30 mouse cellular contexts compared by ENCODE assay signal in the genomic region with DNA sequence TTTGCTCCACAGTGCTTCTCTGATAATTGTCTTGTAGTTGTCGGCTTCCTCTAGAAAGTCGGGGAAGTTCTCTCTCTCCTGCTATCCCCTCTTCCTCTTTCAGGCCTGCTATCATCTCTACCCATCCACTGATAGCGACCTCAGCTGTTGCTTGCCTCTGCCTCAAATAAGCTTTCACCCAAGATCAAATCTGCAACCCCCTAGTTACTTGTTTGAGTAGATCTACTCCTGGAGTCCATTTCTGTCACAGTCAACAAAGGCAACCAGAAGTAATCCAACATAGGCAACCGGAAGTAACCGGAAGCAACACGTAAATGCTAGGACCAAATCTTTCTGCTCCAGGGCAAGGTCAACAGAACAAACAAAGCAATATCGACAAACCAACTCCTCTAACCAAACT. TPM values are rescaled to one million over a fixed set of nuclear protein-coding genes. Genes with fewer than 3 reads are reported as not detected.
DNase-seq lines count a peak whose midpoint lies in the region; ATAC-seq and TF ChIP-seq lines count a peak whose summit lies in the region.
"Had no signal": no experiment of that assay in that cellular context is flagged by ENCODE, and none has a peak within 500 bp of the region (broad histone marks: within the 10 kb centered on the region; RNA-seq: fewer than 3 reads in every experiment).

No protein-coding gene starts in this region.

- peak overlapping the region; percentile 90 for H3K4me2 ChIP-seq in CH12.LX (ENCODE audit: insufficient read depth, low read depth, poor library complexity, severe bottlenecking)
- H3K4me2 ChIP-seq: embryonic facial prominence, embryonic 12.5 days; embryonic facial prominence, embryonic 15.5 days; forebrain, embryonic 12.5 days; forebrain, embryonic 15.5 days; hindbrain, embryonic 13.5 days; intestine, embryonic 15.5 days had no signal

- H3K4me3 ChIP-seq in CH12.LX (replicated peaks in 1 of 3; ENCODE audit: low read depth in 2 of 3, low read length in 2 of 3, poor library complexity in 1 of 3) = peak overlapping the region in 1 of 3 experiments; percentile 2
- H3K4me3 ChIP-seq: embryonic facial prominence, embryonic 12.5 days; embryonic facial prominence, embryonic 15.5 days; erythroblast, embryonic 14.5 days; forebrain, embryonic 12.5 days; forebrain, embryonic 15.5 days; heart, adult 2 months; hindbrain, embryonic 10.5 days; hindbrain, embryonic 13.5 days; intestine, embryonic 15.5 days had no signal

- intact Hi-C loops in heart, postnatal 14 days (cut with DNase I) = no loop called here
- intact Hi-C loops in gastrocnemius, postnatal 14 days (cut with DNase I; ENCODE audit: low total_unique reads) = no loop called here

- no peaks in the 10 kb centered on the region for H3K9me3 ChIP-seq in CH12.LX (replicated peaks; ENCODE audit: low read length)
- H3K9me3 ChIP-seq: embryonic facial prominence, embryonic 12.5 days; embryonic facial prominence, embryonic 15.5 days; forebrain, embryonic 12.5 days; forebrain, embryonic 15.5 days; hindbrain, embryonic 10.5 days; hindbrain, embryonic 13.5 days; intestine, embryonic 15.5 days had no signal

- peak; percentile 74 for DNase-seq in heart, adult 11 months
- no peak for DNase-seq in heart, postnatal 14 days
- no peak for DNase-seq in CH12.LX (ENCODE audit: extremely low read depth)
- peak; percentile 84 for DNase-seq in MEL-GATA-1-ER (ENCODE audit: extremely low read depth, low read depth)
- DNase-seq in adrenal gland, postnatal 4 days (ENCODE audit: low spot score in 2 of 2) = no peak
- DNase-seq in cerebellum, adult 11 months = no peak
- DNase-seq in gastrocnemius, postnatal 14 days = no peak
- DNase-seq: adrenal gland, adult 2 months; adrenal gland, postnatal 14 days; cerebellum, adult 18-20 months; cerebellum, adult 9-10 months; cerebellum, postnatal 14 days; gastrocnemius, postnatal 10 days; heart, adult 2 months; heart, postnatal 36 days; kidney, adult 11 months; kidney, adult 8-10 months had no signal

- peak overlapping the region; percentile 72 for H3K27ac ChIP-seq in CH12.LX (ENCODE audit: insufficient read depth, low read depth)
- H3K27ac ChIP-seq: embryonic facial prominence, embryonic 12.5 days; embryonic facial prominence, embryonic 15.5 days; forebrain, embryonic 12.5 days; forebrain, embryonic 15.5 days; heart, adult 2 months; hindbrain, embryonic 10.5 days; hindbrain, embryonic 13.5 days had no signal

- no peaks in the 10 kb centered on the region for H3K27me3 ChIP-seq in CH12.LX (replicated peaks)
- H3K27me3 ChIP-seq: embryonic facial prominence, embryonic 12.5 days; embryonic facial prominence, embryonic 15.5 days; forebrain, embryonic 12.5 days; forebrain, embryonic 15.5 days; hindbrain, embryonic 13.5 days; intestine, embryonic 15.5 days; Patski had no signal

- H3K79me2 ChIP-seq in CH12.LX (replicated peaks; ENCODE audit: control insufficient read depth, extremely low read depth, insufficient read depth, poor library complexity, severe bottlenecking) = no peaks in the 10 kb centered on the region

- no peak for TF ChIP-seq EP300 in CH12.LX (IDR thresholded peaks at IDR 0.05; ENCODE audit: low read length)

- in situ Hi-C loops in CH12.LX (cut with MboI; ENCODE audit: low pct_ligation_motif_present, low pct_unique_long_range_greater_than_20kb, low sequenced_read_pairs) = no loop called here

- ATAC-seq in granulocyte monocyte progenitor cell, adult 5-6 weeks (replicated peaks; ENCODE audit: poor library complexity, severe bottlenecking) = peak; percentile 41
- ATAC-seq: forebrain, embryonic 15.5 days; hindbrain, embryonic 16.5 days; intestine, embryonic 15.5 days; Patski had no signal

- TF ChIP-seq RAD21 in CH12.LX (IDR thresholded peaks at IDR 0.05; ENCODE audit: low read depth, low read length) = no peak

- H3K9ac ChIP-seq in CH12.LX (ENCODE audit: insufficient read depth, low read depth) = peak overlapping the region; percentile 61
- H3K9ac ChIP-seq: embryonic facial prominence, embryonic 12.5 days; embryonic facial prominence, embryonic 15.5 days; forebrain, embryonic 12.5 days; forebrain, embryonic 15.5 days; hindbrain, embryonic 13.5 days; intestine, embryonic 15.5 days had no signal

- dilution Hi-C loops in CH12.LX (cut with MboI; ENCODE audit: extremely low pct_ligation_motif_present, extremely low pct_unique_long_range_greater_than_20kb, low sequenced_read_pairs) = no loop called here

- TF ChIP-seq POLR2A in CH12.LX (IDR thresholded peaks at IDR 0.05; ENCODE audit: low read depth, low read length) = no peak

- peaks cover 0 to 5% of the 10 kb centered on the region in 2 experiments for H3K36me3 ChIP-seq in CH12.LX (replicated peaks in 1 of 2; ENCODE audit: control insufficient read depth in 1 of 2, insufficient read depth in 1 of 2, low read length in 1 of 2)
- H3K36me3 ChIP-seq: embryonic facial prominence, embryonic 12.5 days; embryonic facial prominence, embryonic 15.5 days; forebrain, embryonic 12.5 days; forebrain, embryonic 15.5 days; hindbrain, embryonic 10.5 days; hindbrain, embryonic 13.5 days; intestine, embryonic 15.5 days had no signal

- H3K4me1 ChIP-seq in CH12.LX (ENCODE audit: control insufficient read depth in 1 of 2, insufficient read depth in 2 of 2) = peaks cover 29 to 57% of the 10 kb centered on the region in 2 experiments
- H3K4me1 ChIP-seq: hindbrain, embryonic 13.5 days had no signal

- TF ChIP-seq CTCF in CH12.LX (conservative IDR thresholded peaks at IDR 0.05 in 1 of 2, IDR thresholded peaks at IDR 0.05 in 1 of 2; ENCODE audit: low read depth in 2 of 2, low read length in 2 of 2) = no peak

TF ChIP-seq in CH12.LX, 34 proteins besides CTCF, POLR2A, EP300 and RAD21:
- TF ChIP-seq ZNF384 (IDR thresholded peaks at IDR 0.05; ENCODE audit: low read depth, low read length) (no peak), MXI1 (IDR thresholded peaks at IDR 0.05; ENCODE audit: low read depth, low read length) (no peak), MAX (IDR thresholded peaks at IDR 0.05; ENCODE audit: low read length) (no peak), NELFE (IDR thresholded peaks at IDR 0.05; ENCODE audit: low read depth, low read length) (no peak), ELF1 (IDR thresholded peaks at IDR 0.05; ENCODE audit: low read depth, low read length) (no peak), USF2 (conservative IDR thresholded peaks at IDR 0.05; ENCODE audit: low read depth, low read length) (no peak), UBTF (IDR thresholded peaks at IDR 0.05; ENCODE audit: low read depth, low read length) (no peak), KAT2A (IDR thresholded peaks at IDR 0.05; ENCODE audit: insufficient replicate concordance, low read length) (no peak), ZKSCAN1 (IDR thresholded peaks at IDR 0.05; ENCODE audit: borderline replicate concordance, low read depth, low read length) (no peak), MAZ (IDR thresholded peaks at IDR 0.05; ENCODE audit: low read depth, low read length) (no peak), ZMIZ1 (IDR thresholded peaks at IDR 0.05; ENCODE audit: low read depth, low read length) (no peak), JUN (IDR thresholded peaks at IDR 0.05; ENCODE audit: insufficient read depth, low read depth, low read length) (no peak), POLR2AphosphoS2 (IDR thresholded peaks at IDR 0.05; ENCODE audit: low read depth, low read length) (no peak), ETS1 (conservative IDR thresholded peaks at IDR 0.05; ENCODE audit: low read depth, low read length) (no peak), CHD1 (IDR thresholded peaks at IDR 0.05; ENCODE audit: low read depth, low read length) (no peak)

RNA-seq across cellular contexts. Expression of a gene that starts 14.8 kb away (rescaled TPM):
- 10 to 100 TPM; 41.6 to 46.0 TPM for total RNA-seq in heart, postnatal 14 days (2021)
- 118 and 120 TPM in 2 replicates for total RNA-seq in CH12.LX (2012; rRNA removed)
- 155 and 160 TPM in 2 replicates for total RNA-seq in CH12.LX (2014; rRNA removed)
- polyA plus RNA-seq in CH12.LX (2012; ENCODE audit: insufficient read length, low read depth) = 99.6 and 104 TPM in 2 replicates
- total RNA-seq in granulocyte monocyte progenitor cell, adult 5-6 weeks (2014; fragmentation: Nextera tagmentation) = 753 and 1,014 TPM in 2 replicates
- 752 and 880 TPM in 2 replicates for total RNA-seq in granulocyte monocyte progenitor cell, adult 5-6 weeks (2017)
- total RNA-seq in adrenal gland, postnatal 4 days (2021) = 10 to 100 TPM; 90.0 to 93.3 TPM
- 10 to 100 TPM; 24.9 to 29.9 TPM for total RNA-seq in gastrocnemius, postnatal 14 days (2021)

RNA-seq across cellular contexts. Expression of a gene that starts 50.2 kb away (rescaled TPM):
- under 1 TPM; 0.38 to 0.44 TPM for total RNA-seq in heart, postnatal 14 days (2021)
- 0.76 TPM in 2 replicates for total RNA-seq in CH12.LX (2012; rRNA removed)
- 0.26 TPM in 1 of 2 replicates, not detected in the other for total RNA-seq in CH12.LX (2014; rRNA removed)
- 0.29 TPM in 1 of 2 replicates, not detected in the other for polyA plus RNA-seq in CH12.LX (2012; ENCODE audit: insufficient read length, low read depth)
- 0.51 and 2.0 TPM in 2 replicates for total RNA-seq in granulocyte monocyte progenitor cell, adult 5-6 weeks (2014; fragmentation: Nextera tagmentation)
- 0.57 and 1.2 TPM in 2 replicates for total RNA-seq in granulocyte monocyte progenitor cell, adult 5-6 weeks (2017)
- 1 to 10 TPM in 1 of 2 experiments, under 1 TPM in 1; 0.17 to 5.9 TPM for total RNA-seq in adrenal gland, postnatal 4 days (2021)
- total RNA-seq in gastrocnemius, postnatal 14 days (2021) = under 1 TPM in 1 of 2 experiments, not detected in 1; 0.16 TPM
- polyA plus RNA-seq: embryonic facial prominence, embryonic 12.5 days; erythroblast, embryonic 14.5 days; forebrain, embryonic 15.5 days; heart, embryonic 14.5 days; heart, postnatal 0 days; hindbrain, embryonic 13.5 days had no signal

Comparison
In these comparisons a context has a peak if more than half of its experiments do, and no peak if none do; other contexts are left out.
1. DNase-seq: peak in heart, adult 11 months (single experiment) and MEL-GATA-1-ER (single experiment); none in heart, postnatal 14 days (0 of 2), CH12.LX (single experiment), adrenal gland, postnatal 4 days (0 of 2), cerebellum, adult 11 months (single experiment) and gastrocnemius, postnatal 14 days (single experiment).
2. RNA of a gene that starts 14.8 kb away (total RNA-seq): 752 to 1,014 TPM in granulocyte monocyte progenitor cell, adult 5-6 weeks; 118 to 160 TPM in CH12.LX, 90.0 to 93.3 TPM in adrenal gland, postnatal 4 days, 41.6 to 46.0 TPM in heart, postnatal 14 days and 24.9 to 29.9 TPM in gastrocnemius, postnatal 14 days; every median in the first group is over 4 times any median in the second.